Mouse (Mus musculus) heart, postnatal 0 days (tissue): ENCODE data around the gene 1700092M07Rik.

ENCODE experiments used
- CTCF ChIP-seq: IDR thresholded peaks from 2 replicates; pipeline ENCODE4 v1.5.1; 2016; ENCODE audit warnings: antibody characterized with exemption, control low read depth, low read depth
- EP300 ChIP-seq: IDR thresholded peaks from 2 replicates; pipeline ENCODE4 v1.6.1; 2016; ENCODE audit warnings: antibody characterized with exemption, low read depth

DNA sequence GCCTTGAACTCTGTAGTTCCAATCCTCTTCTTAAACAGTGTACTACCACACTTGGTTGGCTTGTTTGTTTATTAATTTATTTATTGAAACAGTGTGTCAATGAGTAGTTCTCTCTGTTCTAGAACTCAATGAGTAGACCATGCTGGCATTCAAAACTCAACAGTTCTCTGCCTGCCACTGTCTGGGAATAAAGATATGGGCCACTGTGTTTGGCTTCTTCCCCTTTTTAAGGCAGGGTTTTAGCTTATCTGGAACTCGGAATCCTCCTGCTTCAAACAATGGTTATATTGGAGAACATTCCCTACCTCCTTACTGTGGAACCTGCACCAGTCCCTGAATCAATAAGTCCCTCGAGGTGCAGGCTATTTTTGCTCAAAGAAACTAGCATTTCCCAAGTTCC, 18.4 kb downstream of the 1700092M07Rik start:
- TF ChIP-seq CTCF (no peak), EP300 (no peak)
